Comparison of ENCODE assay signal across 26 mouse cellular contexts in the genomic region with DNA sequence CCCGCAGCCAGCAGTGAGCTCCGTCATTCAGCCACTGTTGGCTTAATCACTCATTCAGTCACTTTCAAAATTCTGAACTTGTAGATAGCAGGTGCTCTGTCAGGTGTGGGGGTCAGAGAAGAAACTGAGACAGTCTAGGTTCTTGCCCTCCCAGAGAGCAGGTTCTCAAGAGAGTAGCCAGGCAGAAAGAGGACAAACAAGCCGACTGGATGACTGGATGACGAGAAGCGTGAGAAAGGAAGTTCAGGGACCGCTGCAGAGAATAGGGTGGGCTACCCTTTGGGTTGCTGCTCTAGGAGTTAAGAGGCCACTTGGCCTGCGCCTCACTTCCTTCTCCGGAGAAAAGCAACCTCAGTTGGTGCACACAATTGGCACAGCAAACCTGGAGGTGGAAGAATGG.
"Had no signal": no experiment of that assay in that cellular context is flagged by ENCODE, and none has a peak within 500 bp of the region (broad histone marks: within the 10 kb centered on the region; RNA-seq: fewer than 3 reads in every experiment).

No protein-coding gene starts in this region.

- H3K4me2 ChIP-seq: heart, embryonic 12.5 days; hindbrain, embryonic 12.5 days; hindbrain, embryonic 14.5 days; intestine, embryonic 15.5 days; limb, embryonic 12.5 days; liver, embryonic 11.5 days; liver, embryonic 13.5 days had no signal

- H3K9ac ChIP-seq: heart, embryonic 12.5 days; hindbrain, embryonic 12.5 days; hindbrain, embryonic 14.5 days; intestine, embryonic 15.5 days; limb, embryonic 12.5 days; liver, embryonic 13.5 days had no signal

- H3K27me3 ChIP-seq: heart, embryonic 12.5 days; hindbrain, embryonic 12.5 days; intestine, embryonic 15.5 days; limb, embryonic 12.5 days; liver, embryonic 13.5 days had no signal

- H3K4me1 ChIP-seq: hindbrain, embryonic 12.5 days; intestine, embryonic 15.5 days; liver, embryonic 13.5 days had no signal

- ATAC-seq: forebrain, embryonic 16.5 days; hindbrain, embryonic 16.5 days; inflammation-experienced regulatory T-cells, adult 6 months; intestine, embryonic 15.5 days; intestine, postnatal 0 days had no signal

- H3K36me3 ChIP-seq: heart, embryonic 12.5 days; hindbrain, embryonic 10.5 days; hindbrain, embryonic 12.5 days; intestine, embryonic 15.5 days; limb, embryonic 10.5 days; limb, embryonic 12.5 days; liver, embryonic 13.5 days had no signal

- H3K9me3 ChIP-seq: heart, embryonic 12.5 days; hindbrain, embryonic 10.5 days; hindbrain, embryonic 12.5 days; intestine, embryonic 15.5 days; limb, embryonic 10.5 days; limb, embryonic 12.5 days; liver, embryonic 13.5 days had no signal

- H3K27ac ChIP-seq: gastrocnemius, adult 2 months; heart, adult 2 months; hindbrain, embryonic 10.5 days; hindbrain, embryonic 12.5 days; hindbrain, embryonic 14.5 days; intestine, embryonic 15.5 days; layer of hippocampus, adult 2 months; left cerebral cortex, adult 2 months; limb, embryonic 10.5 days; limb, embryonic 12.5 days; liver, embryonic 13.5 days had no signal

- DNase-seq: gastrocnemius, adult 2 months; gastrocnemius, postnatal 10 days; gastrocnemius, postnatal 25 days; heart, adult 2 months; heart, postnatal 10 days; heart, postnatal 36 days; kidney, adult 18-20 months; kidney, adult 9 months; kidney, postnatal 10 days; kidney, postnatal 25 days; liver; liver, embryonic 13.5 days had no signal

- H3K4me3 ChIP-seq: gastrocnemius, adult 2 months; heart, adult 2 months; heart, embryonic 12.5 days; hindbrain, embryonic 10.5 days; hindbrain, embryonic 12.5 days; intestine, embryonic 15.5 days; layer of hippocampus, adult 2 months; left cerebral cortex, adult 2 months; limb, embryonic 10.5 days; limb, embryonic 12.5 days; liver, embryonic 13.5 days had no signal
